Mouse (Mus musculus) hindbrain, postnatal 0 days (tissue): ENCODE results near the gene Asic3. TPM values are rescaled to one million over a fixed set of nuclear protein-coding genes. Genes with fewer than 3 reads are reported as not detected.

ENCODE experiments used
- ATAC-seq: fragments of 200-750 bp; cut with Nextera tagmentation; 2 replicates; pipeline ENCODE4 v1.8.0; 2017; ENCODE audit warnings: mild to moderate bottlenecking, moderate TSS enrichment, moderate library complexity
- DNase-seq: peaks from one replicate; pipeline ENCODE4 v3.0.0-alpha.2; 2015; ENCODE audit warnings: low spot score
- H3K27ac ChIP-seq: fragments of 300-500 bp; sonication (generic); 2 replicates; pipeline ENCODE4 v1.5.1; 2014; ENCODE audit warnings: mild to moderate bottlenecking
- H3K27me3 ChIP-seq: fragments of 300-500 bp; sonication (generic); 2 replicates; pipeline ENCODE4 v1.6.1; 2014; ENCODE audit warnings: low read length, mixed read lengths; ENCODE audit not compliant: insufficient read depth
- H3K36me3 ChIP-seq: fragments of 300-500 bp; sonication (generic); 2 replicates; pipeline ENCODE4 v1.6.1; 2014; ENCODE audit warnings: low read length, mixed read lengths; ENCODE audit not compliant: insufficient read depth
- H3K4me1 ChIP-seq: fragments of 300-500 bp; sonication (generic); 2 replicates; pipeline ENCODE4 v1.6.1; 2014; ENCODE audit warnings: antibody characterized with exemption, low read length, mixed read lengths; ENCODE audit not compliant: insufficient read depth
- H3K4me2 ChIP-seq: fragments of 300-500 bp; sonication (generic); 2 replicates; pipeline ENCODE4 v1.6.1; 2014; ENCODE audit warnings: low read depth, mild to moderate bottlenecking, low read length, moderate library complexity, mixed read lengths
- H3K4me3 ChIP-seq: fragments of 300-500 bp; sonication (generic); 2 replicates; pipeline ENCODE4 v1.5.1; 2014; ENCODE audit warnings: low read length
- H3K9ac ChIP-seq: fragments of 300-500 bp; sonication (generic); replicated peaks from 2 replicates; pipeline ENCODE4 v1.6.1; 2014; ENCODE audit warnings: mild to moderate bottlenecking, low read length, moderate library complexity, mixed read lengths
- H3K9me3 ChIP-seq: fragments of 300-500 bp; sonication (generic); 2 replicates; pipeline ENCODE4 v1.6.1; 2016; ENCODE audit warnings: low read length, mixed read lengths
- CTCF ChIP-seq: IDR thresholded peaks from 2 replicates; pipeline ENCODE4 v1.5.1; 2016; ENCODE audit warnings: antibody characterized with exemption, control low read depth, low read depth
- WGBS: fragments of 180-500 bp; shearing (Covaris S2); extraction: QIAGEN DNeasy Blood & Tissue Kit; methylation state at CpG from one replicate; pipeline ENCODE4 v1.1.7; 2014; 5-methylcytosine and 5-hydroxymethylcytosine counted together
- polyA plus RNA-seq: library from polyadenylated mRNA; unstranded; fragments of >200 nt; fragmentation: Nextera tagmentation; extraction: Ambion mirVana; gene quantifications from 2 replicates; pipeline ENCODE4 v1.2.1, GENCODE M21; 2015
- total RNA-seq: library from RNA; depleted of rRNA; stranded (reverse); fragments of >200 nt; gene quantifications from 2 replicates; pipeline ENCODE4 v1.2.3, GENCODE M21; 2014; rRNA removed

Gene Asic3
- total and polyA plus RNA-seq, 2 experiments from 2014 or later: 0.37 to 0.58 TPM

- H3K4me1 ChIP-seq: peaks cover 38% of the 10 kb centered on the region
- ATAC-seq: no peak
- no peak for TF ChIP-seq CTCF
- H3K27me3 ChIP-seq: no peaks in the 10 kb centered on the region
- H3K9me3 ChIP-seq: no peaks in the 10 kb centered on the region
- H3K27ac ChIP-seq: peak overlapping the region; percentile 90
- no peak for DNase-seq
- WGBS: 5% methylated on average over 2 of the region's 2 CpGs
- peak overlapping the region; percentile 87 for H3K4me3 ChIP-seq
- peak overlapping the region; percentile 98 for H3K4me2 ChIP-seq
- no peaks in the 10 kb centered on the region for H3K36me3 ChIP-seq
- H3K9ac ChIP-seq: peak overlapping the region; percentile 92; the same call in 1 of the 2 replicates
Measured at GRCm38 (mm10) chr5:24453985-24454303, 40.8 kb downstream of the Asic3 start.

- no peaks in the 10 kb centered on the region for H3K36me3 ChIP-seq
- no peaks in the 10 kb centered on the region for H3K27me3 ChIP-seq
- H3K4me1 ChIP-seq: peaks cover 38% of the 10 kb centered on the region
- H3K4me2 ChIP-seq: peak overlapping the region; percentile 98
- WGBS: 60% methylated on average over 3 of the region's 3 CpGs
- no peaks in the 10 kb centered on the region for H3K9me3 ChIP-seq
- DNase-seq (no peak), ATAC-seq (no peak)
- no peak overlapping the region for H3K27ac ChIP-seq
- H3K4me3 ChIP-seq: no peak overlapping the region
- H3K9ac ChIP-seq: no peak overlapping the region
- no peak for TF ChIP-seq CTCF
Measured at GRCm38 (mm10) chr5:24455076-24455475, 41.9 kb downstream of the Asic3 start.

GRCm38 (mm10) chr5:24455613-24456012, 42.4 kb downstream of the Asic3 start:
- no peak overlapping the region for H3K4me3 ChIP-seq
- peaks cover 38% of the 10 kb centered on the region for H3K4me1 ChIP-seq
- 0 out of 2 replicates have a peak overlapping the region, but pooled peaks have one; percentile 32 for H3K27ac ChIP-seq
- no peaks in the 10 kb centered on the region for H3K36me3 ChIP-seq
- TF ChIP-seq CTCF: no peak
- H3K9me3 ChIP-seq: no peaks in the 10 kb centered on the region
- 53% methylated on average over 7 of the region's 7 CpGs for WGBS
- no peaks in the 10 kb centered on the region for H3K27me3 ChIP-seq
- DNase-seq (no peak), ATAC-seq (no peak)
- peak overlapping the region; percentile 98 for H3K4me2 ChIP-seq
- no peak overlapping the region for H3K9ac ChIP-seq

- H3K9ac ChIP-seq: no peak overlapping the region
- no peak overlapping the region for H3K4me3 ChIP-seq
- no peak overlapping the region for H3K27ac ChIP-seq
- H3K9me3 ChIP-seq: no peaks in the 10 kb centered on the region
- H3K36me3 ChIP-seq: no peaks in the 10 kb centered on the region
- TF ChIP-seq CTCF: no peak
- 25% methylated on average over 12 of the region's 12 CpGs for WGBS
- ATAC-seq (0 out of 2 replicates have a peak, but pooled peaks have one; percentile 4), DNase-seq (no peak)
- H3K27me3 ChIP-seq: no peaks in the 10 kb centered on the region
- peaks cover 6% of the 10 kb centered on the region; the same call in 1 of the 2 replicates for H3K4me1 ChIP-seq
- H3K4me2 ChIP-seq: no peak overlapping the region
Measured at GRCm38 (mm10) chr5:24466762-24467161, 53.6 kb downstream of the Asic3 start.

Other genes with a start within 250 kb of the Asic3 start
- gene Nupl2, start 248.4 kb upstream of the Asic3 start, total RNA-seq: 11.8 and 12.9 TPM in 2 replicates
- 8.0 and 11.2 TPM in 2 replicates for gene Nupl2, start 248.4 kb upstream of the Asic3 start, polyA plus RNA-seq
- gene Kcnh2, start 61.8 kb upstream of the Asic3 start, total RNA-seq: 55.9 and 70.5 TPM in 2 replicates
- gene Kcnh2, start 61.8 kb upstream of the Asic3 start, polyA plus RNA-seq: 10.8 and 11.5 TPM in 2 replicates
- 8.7 and 13.3 TPM in 2 replicates for gene Nos3, start 48.6 kb upstream of the Asic3 start, total RNA-seq
- 7.2 and 7.4 TPM in 2 replicates for gene Nos3, start 48.6 kb upstream of the Asic3 start, polyA plus RNA-seq
- 8.8 and 9.8 TPM in 2 replicates for gene Atg9b, start 21.2 kb upstream of the Asic3 start, total RNA-seq
- 5.1 and 6.1 TPM in 2 replicates for gene Atg9b, start 21.2 kb upstream of the Asic3 start, polyA plus RNA-seq
- gene Abcb8, start 19.7 kb upstream of the Asic3 start, total RNA-seq: 63.2 and 90.6 TPM in 2 replicates
- 41.9 and 43.5 TPM in 2 replicates for gene Abcb8, start 19.7 kb upstream of the Asic3 start, polyA plus RNA-seq
- gene Cdk5, start 10.1 kb downstream of the Asic3 start, total RNA-seq: 81.0 and 87.7 TPM in 2 replicates
- gene Cdk5, start 10.1 kb downstream of the Asic3 start, polyA plus RNA-seq: 151 and 158 TPM in 2 replicates
- 41.5 and 44.4 TPM in 2 replicates for gene Slc4a2, start 10.4 kb downstream of the Asic3 start, total RNA-seq
- gene Slc4a2, start 10.4 kb downstream of the Asic3 start, polyA plus RNA-seq: 17.1 and 17.8 TPM in 2 replicates
- gene Fastk, start 31.9 kb downstream of the Asic3 start, total RNA-seq: 200 and 203 TPM in 2 replicates
- 99.2 and 101 TPM in 2 replicates for gene Fastk, start 31.9 kb downstream of the Asic3 start, polyA plus RNA-seq
- 74.6 and 78.4 TPM in 2 replicates for gene Tmub1, start 34.5 kb downstream of the Asic3 start, total RNA-seq
- gene Tmub1, start 34.5 kb downstream of the Asic3 start, polyA plus RNA-seq: 50.0 and 51.2 TPM in 2 replicates
- gene Agap3, start 38.8 kb downstream of the Asic3 start, total RNA-seq: 277 and 287 TPM in 2 replicates
- 112 and 121 TPM in 2 replicates for gene Agap3, start 38.8 kb downstream of the Asic3 start, polyA plus RNA-seq
- gene Gbx1, start 113.8 kb downstream of the Asic3 start, total RNA-seq: 6.5 and 11.3 TPM in 2 replicates
- 4.1 and 4.4 TPM in 2 replicates for gene Gbx1, start 113.8 kb downstream of the Asic3 start, polyA plus RNA-seq
- gene Asb10, start 127.6 kb downstream of the Asic3 start, total RNA-seq: 0.10 TPM in 1 of 2 replicates, not detected in the other
- 0.16 and 0.21 TPM in 2 replicates for gene Asb10, start 127.6 kb downstream of the Asic3 start, polyA plus RNA-seq
- gene 4931409K22Rik, start 143.4 kb downstream of the Asic3 start, total RNA-seq: not detected in 2 replicates
- 0.09 and 0.16 TPM in 2 replicates for gene 4931409K22Rik, start 143.4 kb downstream of the Asic3 start, polyA plus RNA-seq
- gene Abcf2, start 164.1 kb downstream of the Asic3 start, total RNA-seq: 60.6 and 65.6 TPM in 2 replicates
- gene Abcf2, start 164.1 kb downstream of the Asic3 start, polyA plus RNA-seq: 65.4 and 66.5 TPM in 2 replicates
- 38.3 and 46.2 TPM in 2 replicates for gene Chpf2, start 173.3 kb downstream of the Asic3 start, total RNA-seq
- gene Chpf2, start 173.3 kb downstream of the Asic3 start, polyA plus RNA-seq: 25.0 and 26.9 TPM in 2 replicates
- gene Smarcd3, start 211.0 kb downstream of the Asic3 start, total RNA-seq: 246 and 262 TPM in 2 replicates
- gene Smarcd3, start 211.0 kb downstream of the Asic3 start, polyA plus RNA-seq: 114 and 128 TPM in 2 replicates